Mouse (Mus musculus) erythroid progenitor cell, adult 5-6 weeks (primary cell): ENCODE data around the gene Cyp17a1. TPM values are rescaled to one million over a fixed set of nuclear protein-coding genes. Genes with fewer than 3 reads are reported as not detected.

Experiments
- ATAC-seq: replicated peaks from 2 replicates; pipeline ENCODE4 v1.8.0; 2016; ENCODE audit warnings: moderate number of reproducible peaks, mild to moderate bottlenecking, moderate TSS enrichment, inconsistent platforms; ENCODE audit not compliant: poor library complexity, low FRiP score, severe bottlenecking
- total RNA-seq, 2 experiments: library from RNA; stranded (forward) in 1 of 2; stranded (reverse) in 1 of 2; fragments of 150-400 nt in 1 of 2; fragments of 186-747, 209-891 nt in 1 of 2; gene quantifications; 2 replicates each; pipeline versions ENCODE4 v1.2.3 to v1.2.4; 2015 to 2017; ENCODE audit warnings: low replicate concordance in 2 of 2

Gene Cyp17a1
- total RNA-seq, 2 experiments from 2014 or later = not detected

DNA sequence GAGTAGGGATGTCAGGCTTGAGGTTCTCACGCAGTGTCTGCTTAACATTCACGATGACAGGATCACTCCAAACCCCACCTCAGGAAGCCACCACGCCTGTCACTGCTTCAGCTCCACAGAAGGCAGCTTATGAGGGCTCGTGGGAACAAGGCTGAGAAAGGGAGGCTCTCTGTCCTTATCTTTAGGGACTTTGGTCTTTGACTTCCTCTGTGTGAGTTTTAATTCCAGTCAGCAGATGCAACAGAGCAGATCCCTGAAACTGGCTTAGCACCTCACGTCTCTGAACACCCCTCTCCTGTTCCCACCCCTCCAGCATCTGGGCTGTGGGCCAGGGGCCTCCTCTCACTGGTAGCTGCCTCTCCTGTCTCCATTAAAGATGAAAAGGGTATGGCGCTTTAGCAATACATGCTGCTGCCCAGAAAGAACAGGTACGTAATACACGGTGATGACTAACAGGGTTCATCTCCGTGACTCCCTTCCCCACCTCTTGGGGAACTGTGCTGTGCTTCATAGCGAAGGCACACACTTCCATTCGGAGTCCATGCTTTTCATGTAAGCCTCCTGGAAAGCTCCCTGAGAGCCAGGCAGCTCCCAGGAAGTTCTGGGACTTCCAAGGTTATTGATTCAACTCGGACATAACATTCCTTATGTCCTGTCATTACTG, 6.9 kb upstream of the Cyp17a1 start:
- ATAC-seq = no peak

GRCm38 (mm10) chr19:46675641-46676040, 2.7 kb upstream of the Cyp17a1 start:
- ATAC-seq = no peak

GRCm38 (mm10) chr19:46670691-46671090, 2.3 kb downstream of the Cyp17a1 start:
- ATAC-seq = no peak

- no peak for ATAC-seq
Measured at GRCm38 (mm10) chr19:46669802-46670201, 3.2 kb downstream of the Cyp17a1 start.

DNA sequence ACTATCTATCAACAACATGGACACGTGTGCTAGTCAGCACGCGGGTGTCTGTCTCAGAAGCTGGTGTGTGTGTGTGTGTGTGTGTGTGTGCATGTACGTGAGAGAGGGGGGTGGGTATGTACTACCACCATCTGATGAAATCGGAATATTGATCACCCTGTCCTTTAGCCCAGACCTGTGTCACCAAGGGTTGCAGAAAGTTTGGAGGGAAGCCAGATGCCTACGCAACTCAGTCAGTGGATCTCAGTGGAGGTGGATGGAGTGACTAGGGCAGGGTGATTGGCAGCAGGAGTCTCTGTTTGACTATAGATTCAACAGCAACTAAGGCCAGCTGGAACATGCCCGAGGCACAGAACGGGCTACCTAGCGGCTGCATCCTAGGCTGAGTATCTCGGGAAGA, 4.7 kb downstream of the Cyp17a1 start:
- no peak for ATAC-seq

- ATAC-seq = no peak
Measured at GRCm38 (mm10) chr19:46667300-46667699, 5.7 kb downstream of the Cyp17a1 start.

DNA sequence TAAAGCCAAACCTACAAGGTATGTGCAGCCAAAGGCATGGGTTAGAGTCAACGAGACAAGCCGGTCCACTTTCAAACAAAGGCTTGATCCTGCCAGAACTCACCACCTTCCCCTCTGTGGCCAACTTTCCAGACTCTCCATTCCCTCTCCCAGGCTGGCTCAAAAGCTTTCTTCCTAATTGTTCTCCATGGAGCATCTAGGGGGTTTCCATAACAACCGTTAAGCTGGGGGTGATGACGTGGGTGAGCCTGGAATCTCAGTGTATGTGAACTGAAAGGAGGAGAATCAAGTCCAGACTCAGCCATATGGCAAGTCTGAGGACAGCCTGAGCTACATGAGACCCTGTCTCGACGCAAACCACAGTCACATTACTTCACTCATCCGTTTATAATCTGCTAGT, 7.5 kb downstream of the Cyp17a1 start:
- ATAC-seq = no peak

DNA sequence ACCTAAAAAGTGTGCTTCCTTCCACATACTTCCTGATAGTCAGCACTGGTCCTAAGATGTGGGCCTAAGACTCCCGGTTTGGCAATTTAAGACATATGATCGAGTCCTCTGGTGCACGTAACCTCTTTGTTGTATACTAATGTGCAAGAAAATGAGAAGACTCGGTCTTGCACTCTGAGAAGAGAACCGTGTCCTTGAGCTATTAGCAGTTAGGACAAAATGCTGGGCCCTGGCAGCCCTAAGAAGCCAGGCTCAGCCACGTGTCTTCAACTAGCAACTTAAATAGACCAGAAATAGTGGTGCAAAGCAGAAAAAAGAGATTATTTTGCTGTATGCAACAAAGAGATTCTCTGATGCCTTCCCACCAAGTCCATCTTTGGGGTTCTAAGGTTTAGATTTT, 10.2 kb downstream of the Cyp17a1 start:
- ATAC-seq = no peak

DNA sequence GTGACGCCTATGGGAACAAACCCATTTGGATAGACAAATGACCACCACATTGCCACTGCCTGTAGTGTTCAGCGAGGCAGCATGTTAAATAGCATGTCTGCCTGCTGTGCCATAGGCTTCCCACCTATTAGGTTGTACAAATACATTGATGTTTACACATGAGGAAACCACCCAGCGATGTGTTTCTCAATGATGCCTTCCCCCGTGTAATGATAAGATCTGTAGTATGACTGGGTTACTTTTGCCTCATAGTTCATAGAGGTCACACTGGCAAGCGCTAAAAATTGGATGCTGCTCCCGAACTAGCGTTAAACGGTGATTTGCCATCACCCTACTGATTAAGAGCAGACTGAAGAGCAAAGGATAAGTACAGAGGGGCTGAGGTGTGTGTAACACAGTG, 10.8 kb downstream of the Cyp17a1 start:
- no peak for ATAC-seq

DNA sequence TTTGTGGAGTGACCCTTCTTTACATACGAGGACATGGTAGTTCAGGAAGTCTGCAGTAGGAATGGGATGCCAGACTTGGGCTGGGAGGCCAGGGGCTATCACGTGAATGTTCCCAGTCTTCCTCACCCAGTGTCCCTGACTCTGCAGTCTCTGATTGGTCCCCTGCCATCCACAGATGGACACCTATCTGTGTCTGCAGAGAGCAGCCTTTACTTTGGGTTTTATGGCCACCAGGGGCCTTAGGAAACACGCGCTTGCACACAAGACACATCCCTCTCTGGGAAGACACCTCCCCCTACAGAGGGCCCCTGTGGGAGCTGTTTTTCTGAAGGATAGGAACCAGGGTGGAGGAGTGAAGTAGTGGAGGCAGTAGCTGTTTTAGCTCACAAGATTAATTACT, 11.5 kb downstream of the Cyp17a1 start:
- no peak for ATAC-seq

- ATAC-seq = no peak
Measured at GRCm38 (mm10) chr19:46658851-46659250, 14.1 kb downstream of the Cyp17a1 start.

DNA sequence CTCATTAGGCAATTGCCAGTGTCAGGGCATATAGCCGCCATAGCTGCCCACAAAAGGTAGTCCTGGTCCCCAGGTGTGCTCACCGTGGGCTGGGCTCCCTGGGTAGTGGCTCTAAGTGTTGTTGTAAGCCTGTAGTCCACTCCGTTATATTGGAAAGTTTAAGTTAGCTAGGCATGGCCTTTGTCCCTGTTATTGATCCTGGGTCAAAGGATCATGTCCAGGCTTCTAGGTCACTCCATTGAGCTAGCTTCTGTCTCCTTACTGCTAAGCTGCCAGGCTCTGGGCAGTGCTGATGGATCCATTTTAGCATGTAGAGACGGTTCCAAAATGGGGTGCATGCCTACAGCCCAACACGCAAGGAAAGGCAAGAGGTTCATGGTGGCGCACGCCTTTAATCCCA, 14.6 kb downstream of the Cyp17a1 start:
- no peak for ATAC-seq

- no peak for ATAC-seq
Measured at GRCm38 (mm10) chr19:46657339-46658020, 15.5 kb downstream of the Cyp17a1 start.

DNA sequence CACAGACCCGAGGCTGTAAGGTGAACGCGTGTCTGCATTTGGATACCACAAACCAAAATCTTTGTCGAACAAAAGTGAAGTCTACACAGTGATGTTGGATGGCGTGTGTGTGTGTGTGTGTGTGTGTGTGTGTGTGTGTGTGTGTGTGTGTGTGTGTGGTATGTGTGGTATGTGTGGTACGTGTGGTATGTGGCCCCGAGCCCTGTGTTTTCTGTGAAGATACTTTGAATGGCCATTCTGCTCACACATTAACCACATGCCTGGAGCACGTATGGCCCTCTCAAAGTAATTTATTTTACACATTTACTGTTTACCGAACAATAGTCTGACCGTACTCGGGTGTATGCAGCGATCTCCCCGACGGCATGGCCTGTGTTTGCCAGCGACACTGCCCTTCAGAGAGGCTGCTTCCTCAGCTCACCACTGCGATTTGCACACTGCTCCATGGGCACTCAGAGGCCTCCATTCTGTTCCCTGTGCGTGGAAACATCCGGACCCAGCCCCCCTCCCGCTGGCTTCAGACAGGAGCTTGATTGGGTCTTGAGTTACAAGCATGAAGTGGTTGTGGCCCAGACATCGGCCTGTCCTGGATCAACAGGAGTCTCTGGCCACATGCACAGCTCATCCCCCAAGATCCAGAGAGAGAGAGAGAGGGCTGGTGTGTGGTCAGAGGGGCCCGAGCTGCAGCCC, 16.7 kb downstream of the Cyp17a1 start:
- ATAC-seq = no peak

- no peak for ATAC-seq
Measured at GRCm38 (mm10) chr19:46655626-46656025, 17.3 kb downstream of the Cyp17a1 start.

- ATAC-seq = no peak
Measured at GRCm38 (mm10) chr19:46653616-46654235, 19.2 kb downstream of the Cyp17a1 start.

GRCm38 (mm10) chr19:46653188-46653587, 19.8 kb downstream of the Cyp17a1 start:
- no peak for ATAC-seq

GRCm38 (mm10) chr19:46648565-46648964, 24.4 kb downstream of the Cyp17a1 start:
- no peak for ATAC-seq

GRCm38 (mm10) chr19:46647850-46648249, 25.1 kb downstream of the Cyp17a1 start:
- ATAC-seq = no peak

DNA sequence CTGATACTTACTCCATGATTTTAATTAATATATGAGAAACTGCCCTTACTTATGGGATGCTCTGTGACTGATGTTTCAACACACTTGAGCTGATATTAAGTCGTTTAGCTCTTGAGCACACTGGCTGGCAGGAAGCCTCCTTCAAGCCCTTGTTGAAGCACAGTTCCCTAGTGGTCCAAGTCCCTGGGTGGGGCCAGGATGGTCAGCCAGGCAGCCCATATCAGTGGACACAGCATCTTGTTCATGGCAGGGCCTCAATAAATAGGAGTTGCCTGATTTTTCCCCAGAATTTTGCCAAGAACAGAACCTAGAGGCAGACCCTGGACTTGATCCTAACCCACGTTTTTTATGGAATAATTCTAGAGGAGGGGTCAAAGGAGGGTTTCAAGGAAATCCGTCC, 25.7 kb downstream of the Cyp17a1 start:
- ATAC-seq = no peak

GRCm38 (mm10) chr19:46646041-46646481, 26.9 kb downstream of the Cyp17a1 start:
- no peak for ATAC-seq
